Mouse (Mus musculus) adrenal gland, postnatal 25 days (tissue): ENCODE measurements around the gene Serpinb7. TPM values are rescaled to one million over a fixed set of nuclear protein-coding genes. Genes with fewer than 3 reads are reported as not detected.

Source experiments
- DNase-seq: peaks from one replicate; pipeline ENCODE4 v3.0.0; 2021; ENCODE audit warnings: mixed read lengths
- long read RNA-seq: library from polyadenylated mRNA; stranded (forward); transcript quantifications from one replicate; pipeline ENCODE4 v2.0.0, GENCODE M21; 2021
- total RNA-seq: library from RNA; stranded (reverse); gene quantifications from 2 replicates; pipeline ENCODE4 v1.2.3, GENCODE M21; 2021

The Serpinb7 gene
- not detected in 2 replicates for total RNA-seq
- long read RNA-seq, partial matches to known transcripts: 0 of 1 reads
- long read RNA-seq, other reads (novel, unspliced or antisense): 1 of 1 reads

DNA sequence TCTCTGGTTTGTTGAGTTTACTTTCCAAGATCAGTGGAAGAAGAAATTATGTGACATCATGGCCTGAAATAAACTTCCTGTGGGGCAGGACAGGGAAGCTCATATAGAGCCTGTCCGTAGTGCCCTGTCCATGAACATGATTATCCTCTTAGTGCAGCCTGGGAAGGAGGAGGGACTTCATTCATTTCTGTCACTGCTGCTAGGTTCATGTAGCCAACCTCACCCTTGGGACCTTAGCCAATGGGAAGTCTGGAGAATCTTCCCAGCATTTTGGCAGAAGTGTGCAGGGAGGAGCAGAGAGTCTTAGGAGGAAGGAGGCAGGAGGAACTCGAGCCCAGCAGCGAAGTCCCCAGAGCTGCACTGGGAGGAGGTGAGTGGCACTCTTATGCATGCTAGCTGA is at the start of gene Serpinb7:
TSS of gene Serpinb7 (plus strand) at position 301 of the 400 bp plus-strand sequence.
- DNase-seq: no peak

DNA sequence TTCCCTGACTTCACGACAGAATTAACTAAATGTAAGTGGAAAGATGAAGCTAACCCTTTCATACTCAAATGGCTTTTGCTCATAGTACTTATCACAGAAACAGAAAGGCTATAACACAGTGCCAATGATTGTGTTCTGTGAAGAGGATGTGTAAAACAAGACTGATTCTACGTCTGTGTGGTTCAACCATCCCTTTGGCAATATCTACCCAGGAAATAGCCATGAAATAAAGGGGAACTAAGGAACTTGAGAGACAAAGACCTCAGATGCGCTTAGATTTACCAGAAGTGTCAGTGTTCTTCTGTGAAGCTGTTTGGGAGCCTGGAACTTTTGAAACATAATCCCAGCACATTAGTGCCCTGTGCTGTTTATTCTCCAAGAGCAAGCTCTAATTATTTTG is 49.1 kb upstream of the Serpinb7 start:
- DNase-seq: no peak

DNA sequence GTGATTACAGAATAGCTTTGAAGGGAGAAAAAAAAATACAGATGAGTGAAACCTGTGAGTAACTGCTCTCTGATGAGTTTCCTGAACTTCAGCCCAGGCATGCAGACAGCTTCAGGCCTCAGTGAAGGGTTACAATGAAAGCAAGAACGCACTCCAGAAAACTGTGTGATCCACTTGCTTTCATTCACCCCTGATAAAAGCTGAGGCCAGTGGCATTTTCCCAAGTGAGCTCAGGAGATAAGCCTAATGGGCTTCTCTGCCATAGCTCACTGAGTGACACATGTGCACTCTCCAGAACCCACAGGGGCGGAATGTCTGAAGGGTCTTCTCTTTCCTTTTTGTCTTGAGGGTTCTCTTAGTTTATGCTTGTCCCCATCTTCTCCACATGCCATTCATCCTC is 48.3 kb upstream of the Serpinb7 start:
- DNase-seq: no peak

DNA sequence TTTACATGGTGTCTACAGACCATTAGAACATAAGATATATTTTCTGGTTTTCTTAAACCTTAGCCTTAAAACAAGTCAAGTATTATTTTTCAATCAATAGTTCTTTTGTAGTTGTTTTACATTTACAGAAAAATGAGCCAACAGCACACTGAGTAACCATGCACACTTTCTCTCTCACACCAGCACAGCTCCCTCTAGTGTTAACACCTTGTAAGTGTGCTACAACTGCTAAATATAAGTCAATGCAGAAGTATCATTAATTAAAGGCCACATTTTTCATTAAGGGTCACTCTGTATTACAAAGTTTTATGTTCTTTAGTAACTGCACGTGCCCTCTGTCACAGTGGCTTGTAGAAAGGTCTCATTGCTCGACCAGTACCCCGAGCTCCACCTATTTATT is 46.4 kb upstream of the Serpinb7 start:
- no peak for DNase-seq

DNA sequence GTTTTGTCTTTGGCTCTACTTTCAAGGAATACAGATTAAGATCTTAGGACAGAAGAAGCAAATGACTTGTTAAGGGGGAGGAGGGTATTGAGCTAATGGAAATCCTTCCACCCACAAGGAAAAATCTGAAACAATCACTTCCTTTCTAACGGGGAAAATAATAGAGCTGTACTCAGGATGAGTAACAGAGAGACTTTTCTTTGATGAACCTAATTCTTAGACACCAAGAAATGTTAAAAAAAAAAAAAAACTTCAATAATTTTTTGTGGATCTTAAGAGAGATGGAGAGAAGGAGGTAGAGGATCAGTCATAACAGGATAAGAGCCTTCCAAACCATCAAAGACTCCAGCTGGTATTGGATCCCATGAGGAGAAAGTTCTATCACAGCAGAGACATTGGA is 38.6 kb upstream of the Serpinb7 start, which contains the start of gene Serpinb11:
TSS of gene Serpinb11 (plus strand) at position 301 of the 400 bp plus-strand sequence.
- no peak for DNase-seq

DNA sequence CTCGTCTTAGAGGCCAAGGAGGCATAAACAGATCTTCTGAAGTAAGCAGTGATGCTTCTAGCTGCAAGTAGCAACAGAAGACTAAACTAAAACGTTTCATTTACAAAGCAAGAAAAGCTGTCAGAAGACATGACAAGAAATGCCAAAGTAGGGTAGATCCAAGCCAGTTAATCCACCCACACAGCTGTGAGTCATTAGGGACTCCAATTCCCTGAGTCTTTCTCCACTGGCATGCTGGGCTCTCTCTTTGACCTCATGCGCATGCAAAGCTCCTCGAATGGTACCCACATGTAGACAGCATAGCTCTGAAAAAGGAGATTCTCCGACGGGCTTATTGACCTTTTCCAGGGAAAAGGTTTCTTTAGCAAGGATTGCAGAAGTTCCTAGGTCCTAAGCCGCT is 33.5 kb upstream of the Serpinb7 start:
- no peak for DNase-seq

DNA sequence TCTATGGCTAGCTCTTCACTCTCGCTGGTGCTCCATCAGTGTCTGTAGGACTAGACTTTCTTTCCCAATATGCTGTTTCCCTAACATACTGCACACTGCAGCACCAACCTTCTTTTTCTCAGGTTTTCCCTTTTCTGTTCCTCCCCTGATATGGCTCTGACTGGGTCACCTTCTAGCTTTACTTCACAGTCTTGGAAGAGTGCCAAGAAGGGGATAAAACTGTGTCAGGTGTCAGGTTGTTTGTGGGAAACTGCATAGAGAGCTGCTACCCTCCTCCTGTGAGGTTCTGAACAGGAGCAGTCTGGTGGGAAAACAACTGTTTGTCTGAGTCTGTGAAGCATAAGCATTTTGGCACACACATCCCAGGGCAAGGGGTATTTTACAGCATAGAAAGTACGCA is 30.5 kb upstream of the Serpinb7 start:
- DNase-seq: no peak

DNA sequence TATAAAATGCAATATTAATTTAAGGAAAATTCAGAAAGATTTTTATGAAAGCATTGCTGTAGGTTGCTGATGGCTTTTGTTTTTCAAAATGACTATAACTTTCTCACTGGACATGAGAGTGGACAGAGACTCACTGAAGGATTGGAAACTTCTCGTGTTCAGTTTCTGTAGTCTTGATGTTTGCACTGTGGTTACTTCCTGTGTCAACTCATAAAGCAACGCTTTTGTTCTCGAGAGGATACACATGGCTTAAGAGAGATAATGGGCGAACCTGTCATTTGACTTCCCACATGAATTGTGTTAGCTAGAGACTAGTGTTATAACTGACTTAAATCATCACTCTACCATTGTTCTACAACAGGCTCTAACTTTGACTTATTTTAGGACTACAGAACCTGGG is 22.5 kb upstream of the Serpinb7 start:
- no peak for DNase-seq

DNA sequence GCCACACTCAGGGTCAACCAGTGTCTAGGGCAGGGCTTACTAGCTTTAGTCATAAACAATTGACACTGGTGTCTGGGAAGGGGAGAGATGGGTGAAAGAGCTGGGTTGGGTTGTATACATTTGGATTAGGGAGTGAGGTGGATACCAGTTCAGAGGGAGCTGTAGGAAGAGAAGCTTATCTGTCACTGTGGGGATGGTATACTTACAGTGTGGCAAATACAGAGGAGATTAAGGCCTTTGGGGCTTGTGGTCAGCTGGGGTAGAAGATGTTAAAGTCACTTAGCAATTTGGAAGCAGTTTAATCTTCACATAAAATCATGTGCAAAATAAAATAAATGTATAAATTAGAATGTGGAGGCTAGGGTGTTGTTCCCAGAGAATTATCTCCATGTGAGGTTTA is 21.1 kb upstream of the Serpinb7 start:
- no peak for DNase-seq

DNA sequence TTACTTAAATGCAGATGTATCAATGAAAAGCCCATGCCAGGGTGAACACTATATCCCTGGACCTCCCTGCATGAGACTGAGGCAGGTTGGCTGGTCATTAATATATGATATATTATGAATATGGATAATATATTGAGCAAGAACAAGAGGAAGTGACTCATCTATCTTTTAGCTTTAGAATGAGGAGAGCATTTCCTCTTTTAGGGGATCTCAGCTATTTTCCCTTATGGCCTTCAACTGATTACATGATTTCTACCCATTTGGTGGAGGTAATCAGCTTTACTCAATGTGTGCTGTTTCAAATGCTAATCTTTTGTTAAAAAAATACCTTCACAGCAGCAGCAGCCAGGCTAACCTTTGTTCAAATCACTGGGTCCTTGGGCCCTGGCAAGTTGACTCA is 18.0 kb upstream of the Serpinb7 start:
- no peak for DNase-seq

DNA sequence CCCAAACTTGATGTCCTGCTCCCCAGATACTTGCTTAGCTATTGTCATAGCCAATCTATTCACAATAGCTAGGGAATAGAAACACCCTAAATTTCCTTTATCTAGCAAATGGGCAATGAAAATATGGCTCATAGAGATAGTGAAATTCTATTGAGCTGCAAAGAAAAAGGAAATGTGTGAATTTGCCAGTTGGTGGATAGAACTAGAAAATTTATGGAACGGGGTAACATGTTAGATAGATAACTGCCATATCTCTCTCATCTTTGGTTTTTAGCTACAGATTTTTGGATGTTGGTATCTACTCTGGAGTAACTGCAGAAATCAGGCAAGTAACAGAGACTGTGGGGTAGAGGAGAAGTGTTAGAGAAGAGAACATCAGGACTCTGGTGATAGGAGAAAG is 17.1 kb upstream of the Serpinb7 start:
- no peak for DNase-seq

DNA sequence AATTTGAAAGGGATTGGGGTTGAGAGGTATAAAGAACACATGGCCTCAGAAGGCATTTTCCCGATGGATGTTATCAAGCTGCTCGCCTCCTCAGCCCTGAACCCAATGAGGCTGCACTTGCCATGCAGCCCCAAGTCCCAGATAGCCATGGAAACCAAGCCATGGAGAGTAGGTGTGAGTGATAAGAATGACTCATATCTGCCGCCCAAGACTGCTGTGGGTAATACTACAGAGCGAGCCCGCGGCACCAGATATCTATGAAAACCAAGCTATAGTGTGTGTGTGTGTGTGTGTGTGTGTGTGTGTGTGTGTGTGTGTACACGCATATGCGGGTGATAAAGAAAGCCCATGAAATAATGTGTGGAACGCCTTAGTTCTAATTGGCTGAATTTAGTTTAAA is 14.9 kb upstream of the Serpinb7 start:
- no peak for DNase-seq

DNA sequence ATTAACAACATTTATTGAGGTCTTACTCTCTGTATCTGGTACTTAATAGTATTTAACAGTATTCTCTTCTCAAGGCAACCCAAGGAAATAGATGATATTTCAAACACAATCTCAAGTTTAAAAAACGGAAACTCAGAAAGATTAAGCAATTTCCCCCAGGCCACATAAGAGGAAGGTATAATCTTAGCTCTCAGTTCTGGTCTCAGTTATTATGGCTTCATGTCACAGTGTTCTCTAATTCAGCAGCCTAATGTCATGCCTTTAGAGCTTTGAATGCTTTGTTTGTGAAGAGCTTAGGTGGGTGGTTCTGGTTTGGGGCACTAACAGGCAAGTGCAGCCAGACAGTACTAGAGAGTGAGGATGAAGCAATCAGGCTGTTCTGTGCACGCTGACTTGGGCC is 9.7 kb upstream of the Serpinb7 start:
- DNase-seq: no peak

DNA sequence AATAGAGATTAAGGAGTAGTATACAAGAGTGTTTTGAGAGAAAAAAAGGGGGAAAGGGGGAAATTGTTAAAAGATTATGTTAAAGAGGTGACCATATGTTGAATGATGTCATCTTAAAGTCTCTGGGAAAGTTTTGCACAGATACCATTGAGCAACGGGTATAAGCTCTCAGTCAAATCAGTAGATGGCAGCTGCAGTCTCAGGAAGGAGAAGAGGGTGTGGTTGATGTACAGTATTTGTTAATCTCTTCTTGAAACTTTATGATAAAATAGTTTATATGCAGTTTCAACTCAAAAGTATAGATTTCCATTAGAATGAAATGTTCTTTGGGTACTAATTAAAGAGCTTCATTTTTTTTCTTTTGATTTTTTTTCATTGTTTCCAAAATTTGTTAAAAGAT is 2.0 kb upstream of the Serpinb7 start:
- no peak for DNase-seq

DNA sequence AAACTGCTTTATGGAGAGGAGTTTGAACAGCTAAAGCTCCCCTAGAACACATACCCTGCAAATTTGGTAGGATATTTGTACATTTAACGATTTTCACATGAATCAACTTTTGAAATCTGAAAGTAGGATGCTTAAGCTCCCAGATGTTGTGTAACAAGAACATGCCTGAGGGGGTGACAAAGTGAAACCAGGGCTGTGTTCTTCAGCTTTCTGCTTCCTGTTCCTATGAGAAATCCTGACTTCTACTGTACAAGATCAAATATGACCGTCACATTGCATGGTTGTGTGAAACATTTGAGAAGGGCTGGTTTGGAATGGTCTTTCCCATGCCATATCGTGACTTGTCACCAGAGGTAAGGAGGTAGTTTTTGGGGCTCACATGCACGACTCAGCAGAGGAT is 2.6 kb downstream of the Serpinb7 start:
- DNase-seq: no peak

DNA sequence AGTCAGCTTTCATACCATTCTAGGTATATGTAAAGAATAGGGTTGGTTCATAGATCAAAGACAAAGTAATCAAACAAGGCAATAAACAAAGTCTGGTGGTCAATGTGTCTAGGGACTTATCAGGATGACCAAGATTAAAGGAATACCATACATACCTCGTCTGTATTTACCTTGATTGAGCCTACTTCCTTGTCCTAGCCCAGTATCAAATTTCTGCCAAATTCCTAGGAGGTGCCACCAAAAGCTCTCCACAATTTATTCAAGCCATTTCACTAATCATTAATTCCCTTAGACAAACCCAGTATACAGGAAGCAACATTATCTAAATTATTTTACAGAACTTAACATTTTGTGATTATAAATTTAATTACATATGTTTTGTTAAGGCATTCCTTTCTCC is 15.2 kb downstream of the Serpinb7 start:
- no peak for DNase-seq

DNA sequence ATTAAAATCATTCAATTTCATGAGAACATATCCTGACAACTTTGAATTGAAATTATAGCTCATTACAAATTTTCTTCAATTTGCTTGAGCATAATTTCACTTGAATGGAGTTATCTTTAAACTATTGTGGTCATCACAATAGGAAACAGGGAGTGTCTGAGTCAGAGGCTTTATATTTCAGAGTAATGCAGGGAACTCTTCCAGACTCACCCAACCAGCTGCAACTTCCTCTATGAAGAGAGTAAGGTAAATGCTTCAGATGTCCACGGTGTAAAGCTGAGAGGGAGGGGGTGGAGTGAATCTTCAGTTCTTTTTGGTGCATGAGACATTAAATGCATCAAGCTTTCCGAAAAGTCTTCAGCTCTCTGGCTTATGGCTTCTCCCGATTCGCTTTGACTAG is 23.0 kb downstream of the Serpinb7 start:
- no peak for DNase-seq

DNA sequence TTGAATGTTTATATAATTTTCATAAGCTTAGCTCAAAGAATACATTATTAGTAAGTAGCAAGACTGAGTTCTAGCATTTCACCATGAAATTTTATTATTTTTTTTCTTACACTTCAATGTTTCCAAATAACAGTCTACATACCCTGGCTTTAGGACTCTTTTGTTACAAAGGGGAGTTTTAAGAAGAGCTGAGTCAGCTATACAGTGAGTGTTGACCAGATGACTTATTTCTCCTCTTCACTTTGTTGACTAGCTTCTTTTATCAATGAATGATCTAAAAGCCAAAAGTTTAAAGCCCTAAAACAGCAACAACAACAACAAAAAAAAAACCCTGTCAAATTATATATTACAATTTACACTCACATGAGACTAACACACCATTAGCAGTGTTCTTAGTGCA is 31.8 kb downstream of the Serpinb7 start:
- no peak for DNase-seq

DNA sequence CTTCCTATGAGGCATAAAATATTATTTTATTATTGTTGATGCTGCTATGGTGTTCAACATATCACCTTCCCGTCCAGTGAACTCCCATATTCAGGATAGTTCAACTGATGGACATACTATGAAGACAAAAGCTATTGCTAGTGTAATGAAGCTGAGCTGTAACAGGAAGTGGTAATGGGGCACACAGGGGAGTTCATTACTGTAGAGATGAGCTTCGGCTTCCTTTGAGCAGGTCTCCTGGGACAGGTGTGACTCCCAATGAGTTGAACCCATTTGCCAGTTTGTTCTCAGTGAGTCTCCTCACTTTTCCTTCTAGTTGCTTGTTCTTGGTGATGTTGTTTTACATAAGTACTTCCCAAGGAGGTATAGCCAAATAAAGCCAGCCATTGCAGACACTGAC is 36.1 kb downstream of the Serpinb7 start:
- no peak for DNase-seq

DNA sequence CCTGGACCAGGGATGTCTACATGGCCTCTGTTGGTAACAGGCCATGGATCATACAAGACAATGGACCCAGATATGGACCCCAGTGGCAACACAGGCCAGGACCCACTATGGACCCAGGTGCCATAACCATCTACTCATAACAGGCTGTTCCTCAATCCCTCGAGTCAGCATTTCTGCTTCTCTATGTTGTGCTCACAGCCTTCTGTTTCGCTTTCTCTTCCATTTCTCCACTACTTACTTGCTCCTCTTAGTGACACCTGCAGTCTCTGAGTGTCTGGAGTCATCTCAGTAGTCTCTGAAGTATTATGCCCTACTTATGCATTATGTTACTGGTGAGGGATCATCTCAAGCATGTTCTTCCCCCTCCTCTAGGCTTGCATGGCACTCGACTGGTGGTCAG is 40.0 kb downstream of the Serpinb7 start:
- DNase-seq: no peak

DNA sequence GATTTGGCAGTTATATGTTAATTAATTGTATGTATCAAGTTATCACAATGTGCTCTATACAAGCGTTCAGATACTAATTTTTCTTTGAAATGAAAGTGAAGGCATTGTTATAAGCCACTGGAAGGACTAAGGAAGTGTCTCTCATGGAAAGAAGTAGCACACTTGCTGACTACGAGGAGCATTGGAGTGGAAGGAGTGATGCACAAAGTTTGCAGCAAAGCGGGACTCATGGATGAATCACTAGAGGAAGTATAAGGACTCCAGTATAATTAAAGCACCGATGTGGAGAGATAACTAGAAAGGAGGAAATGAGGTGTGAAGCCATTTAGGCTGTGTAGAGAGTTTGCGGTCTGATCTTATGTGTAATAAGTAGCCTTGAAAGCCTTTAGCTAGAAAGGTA is 45.9 kb downstream of the Serpinb7 start:
- no peak for DNase-seq

DNA sequence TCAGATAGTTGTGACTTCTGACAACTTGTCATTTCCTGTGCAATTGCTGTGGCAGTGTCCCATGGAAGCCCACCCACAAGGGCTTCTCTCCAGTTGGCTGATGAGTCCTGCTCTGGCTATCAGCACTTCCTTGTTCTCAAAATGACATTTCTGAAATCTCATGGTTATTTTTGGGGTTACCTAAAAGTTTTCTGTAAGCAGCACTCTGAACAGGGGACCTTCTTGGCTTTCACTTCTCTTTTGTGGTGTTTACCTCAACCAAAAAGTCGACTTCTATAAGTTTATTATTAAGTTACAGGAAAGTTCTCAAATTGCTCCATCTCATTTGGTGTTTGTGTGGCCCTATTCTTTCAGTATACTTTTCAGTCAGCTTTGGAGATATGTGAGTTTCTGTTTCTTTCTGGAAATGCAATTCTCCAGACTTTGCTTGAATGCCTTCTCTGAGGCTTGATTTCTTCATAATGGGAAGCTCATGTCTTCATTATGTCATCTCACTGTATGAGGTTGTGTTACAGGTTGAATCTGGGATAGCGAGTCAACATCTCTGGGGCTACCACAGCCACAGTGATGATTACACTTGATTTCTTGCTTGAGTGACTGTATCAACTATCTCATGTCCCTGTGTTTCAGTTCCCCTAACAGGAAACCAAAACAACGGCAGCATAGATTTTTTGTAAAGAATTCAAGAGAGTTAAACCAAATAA is 47.9 kb downstream of the Serpinb7 start:
- no peak for DNase-seq

DNA sequence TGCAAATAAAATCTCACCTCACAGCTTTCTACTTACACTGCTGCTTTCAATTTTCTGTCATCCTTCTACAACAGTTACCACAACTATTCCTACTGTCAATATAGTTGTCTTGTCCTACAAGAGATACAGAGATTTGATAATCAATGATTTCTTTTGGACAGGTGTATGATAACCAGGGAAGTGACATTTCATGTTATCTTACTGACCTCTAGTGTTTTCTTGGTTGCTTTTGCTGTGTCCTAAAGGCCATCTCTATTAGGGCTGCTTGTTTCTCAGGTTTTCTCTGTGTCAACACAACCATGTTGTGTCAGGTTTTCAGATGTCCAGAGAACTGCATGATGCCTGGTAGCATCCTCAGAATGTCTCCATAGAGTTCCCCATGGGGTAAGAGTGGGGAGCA is 80.5 kb downstream of the Serpinb7 start:
- no peak for DNase-seq

DNA sequence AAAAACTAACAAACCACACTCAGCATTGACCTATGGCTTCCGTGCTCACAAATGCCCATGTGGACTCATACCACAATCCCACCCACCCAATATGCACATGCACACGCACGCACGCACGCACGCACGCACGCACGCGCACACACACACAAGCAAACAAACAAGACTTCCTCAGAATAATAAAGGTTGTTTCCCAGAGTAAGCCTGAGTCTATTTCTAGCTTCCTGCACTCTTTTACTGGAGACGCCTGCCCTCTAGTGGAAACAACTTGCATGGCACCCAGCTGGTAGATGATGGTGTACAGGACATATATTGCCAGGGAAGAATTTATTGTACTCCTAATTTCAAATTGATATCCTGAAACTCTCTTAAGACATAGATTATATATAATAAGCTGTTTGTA is 82.0 kb downstream of the Serpinb7 start:
- peak; percentile 67 for DNase-seq

DNA sequence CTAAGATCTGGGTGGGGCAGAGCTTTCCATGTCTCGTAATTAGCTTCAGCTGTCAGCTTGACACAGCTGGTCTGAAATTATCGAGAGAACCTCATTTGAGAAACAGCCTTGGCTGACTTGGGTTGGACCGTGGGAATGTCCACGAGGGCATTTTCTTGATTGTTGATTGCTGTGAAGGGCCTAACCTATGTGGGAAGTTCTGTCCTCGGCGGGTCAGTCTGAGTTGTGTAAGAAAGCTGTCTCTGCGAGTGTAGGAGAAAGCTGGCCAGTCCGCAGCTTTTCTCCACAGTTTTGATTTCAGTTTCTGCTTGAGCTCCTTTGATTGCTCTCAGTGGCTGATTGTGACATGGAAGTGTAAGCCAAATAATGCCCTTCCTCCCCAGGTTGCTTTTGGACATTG is 90.1 kb downstream of the Serpinb7 start:
- no peak for DNase-seq
